Mouse (Mus musculus) CH12F3 (cell line): ENCODE results near the gene Gm14743.
"Not testable (repeated sequence)": the region's sequence is repeated elsewhere in the genome, so short reads cannot be mapped to it uniquely, and the experiment has no call there.

ENCODE experiments used
- in situ Hi-C: fragments of 300-500 bp; cut with MboI; formaldehyde crosslinking; loops from 2 replicates; pipeline ENCODE4 v1.14.3; 2020; ENCODE audit warnings: low sequenced_read_pairs

Gm14743 gene

GRCm38 (mm10) chrX:78245821-78246220, at the start of gene Gm14743:
Gene Gm14743 (minus strand): TSS chrX:78245921.
- in situ Hi-C loops, result not testable (repeated sequence)

- in situ Hi-C loops, result no loop called here
Observed at GRCm38 (mm10) chrX:78202829-78203228, 42.9 kb downstream of the Gm14743 start.

GRCm38 (mm10) chrX:78202220-78202619, 43.5 kb downstream of the Gm14743 start:
- in situ Hi-C loops, result not testable (repeated sequence)
